Mouse (Mus musculus) olfactory bulb, adult 2 months (tissue): ENCODE results near the gene Btf3l4. TPM values are rescaled to one million over a fixed set of nuclear protein-coding genes. Genes with fewer than 3 reads are reported as not detected.

Experiments used
- H3K27ac ChIP-seq: fragments of 200-500 bp; 2 replicates; pipeline ENCODE4 v1.5.1; 2012; ENCODE audit warnings: low read depth, low read length; ENCODE audit not compliant: insufficient read depth
- H3K4me1 ChIP-seq: fragments of 200-500 bp; 2 replicates; pipeline ENCODE4 v1.6.1; 2012; ENCODE audit warnings: low read length; ENCODE audit not compliant: control insufficient read depth, insufficient read depth
- H3K4me3 ChIP-seq: fragments of 200-500 bp; 2 replicates; pipeline ENCODE4 v1.5.1; 2012; ENCODE audit warnings: mild to moderate bottlenecking, low read depth, low read length, moderate library complexity; ENCODE audit not compliant: insufficient read depth
- CTCF ChIP-seq: fragments of 200-500 bp; IDR thresholded peaks from 2 replicates; pipeline ENCODE4 v1.5.1; 2012; ENCODE audit warnings: low read depth, mild to moderate bottlenecking, low read length, moderate library complexity; ENCODE audit not compliant: insufficient read depth
- POLR2A ChIP-seq: fragments of 200-500 bp; IDR thresholded peaks from 2 replicates; pipeline ENCODE4 v1.6.1; 2012; ENCODE audit warnings: mild to moderate bottlenecking, low read depth, low read length, moderate library complexity; ENCODE audit not compliant: insufficient read depth
- WGBS: fragments of 180-500 bp; shearing (Covaris S2); methylation state at CpG from one replicate; pipeline ENCODE4 v1.1.7; 2018; 5-methylcytosine and 5-hydroxymethylcytosine counted together
- polyA plus RNA-seq: library from polyadenylated mRNA; stranded (reverse); fragments of >200 nt; gene quantifications from 2 replicates; pipeline ENCODE4 v1.2.4, GENCODE M21; 2012; ENCODE audit warnings: low replicate concordance; ENCODE audit not compliant: missing spikeins, insufficient read depth, insufficient read length

Btf3l4 gene
- polyA plus RNA-seq, 1 experiment: not detected

- WGBS: 90% methylated on average over 5 of the region's 5 CpGs
- H3K4me1 ChIP-seq: peaks cover 4% of the 10 kb centered on the region; the same call in 1 of the 2 replicates
- no peak overlapping the region for H3K27ac ChIP-seq
- no peak overlapping the region for H3K4me3 ChIP-seq
- TF ChIP-seq POLR2A (no peak), CTCF (no peak)
Measured at GRCm38 (mm10) chr4:108845824-108846569, 12.6 kb upstream of the Btf3l4 start.

DNA sequence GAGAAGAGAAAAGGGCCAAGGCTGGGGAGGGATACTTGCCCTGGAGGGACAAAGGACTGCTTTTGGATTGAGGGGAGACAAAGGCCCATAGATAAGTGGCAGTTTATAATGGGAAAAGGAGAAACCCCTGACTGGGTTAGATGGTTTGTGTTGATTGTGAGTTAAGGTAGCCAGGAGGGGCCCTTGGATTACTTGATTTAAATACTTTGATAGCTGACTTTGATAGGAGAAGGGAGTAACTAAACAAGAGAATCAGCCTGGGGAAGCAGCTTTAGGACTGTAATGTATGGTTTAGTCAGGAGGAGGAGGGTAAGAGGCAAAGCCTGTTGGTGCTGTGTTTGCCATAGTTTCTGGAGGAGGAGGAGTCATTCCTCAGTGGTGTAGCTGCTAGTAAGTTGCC lies 9.9 kb upstream of the Btf3l4 start:
- H3K4me1 ChIP-seq: 0 out of 2 replicates have a peak, but pooled peaks cover under 1% of the 10 kb centered on the region
- H3K4me3 ChIP-seq: no peak overlapping the region
- TF ChIP-seq POLR2A (no peak), CTCF (no peak)
- H3K27ac ChIP-seq: no peak overlapping the region

DNA sequence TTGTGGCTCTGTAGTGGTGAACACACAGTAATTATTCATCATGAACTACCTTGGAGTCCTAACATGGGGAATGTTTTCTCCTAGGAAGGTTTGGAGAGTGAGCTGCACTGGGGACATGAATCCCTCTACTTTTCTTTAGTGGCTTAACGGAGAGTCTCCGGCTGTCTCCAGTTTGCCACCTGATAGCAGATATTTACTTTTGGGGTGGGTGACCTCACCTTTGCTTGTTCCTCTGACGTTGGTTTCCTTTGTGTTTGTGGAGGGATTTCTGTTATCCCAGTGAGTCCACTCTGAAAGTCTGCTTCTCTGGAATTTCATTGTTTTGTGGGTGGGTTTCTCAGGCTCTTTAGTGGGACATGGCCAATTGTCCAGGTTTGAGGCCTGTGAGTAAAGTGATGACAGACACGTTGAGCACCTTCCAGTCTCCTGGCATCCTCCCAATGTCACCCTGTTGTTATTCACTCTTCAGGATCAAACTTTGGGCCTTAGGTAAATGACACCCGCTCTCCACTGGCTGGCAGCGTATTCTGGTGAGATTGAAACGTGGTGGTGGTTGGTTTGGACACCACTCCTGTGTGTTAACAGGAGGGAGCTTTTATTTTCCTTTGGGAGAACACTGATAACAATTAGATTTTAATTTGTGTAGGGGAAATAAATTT lies 8.6 kb upstream of the Btf3l4 start:
- TF ChIP-seq CTCF (no peak), POLR2A (no peak)
- no peaks in the 10 kb centered on the region for H3K4me1 ChIP-seq
- H3K27ac ChIP-seq: no peak overlapping the region
- no peak overlapping the region for H3K4me3 ChIP-seq
- WGBS: 91% methylated on average over 7 of the region's 7 CpGs

GRCm38 (mm10) chr4:108838031-108838430 lies 4.6 kb upstream of the Btf3l4 start:
- no peak for TF ChIP-seq CTCF
- no peak for TF ChIP-seq POLR2A
- H3K27ac ChIP-seq: no peak overlapping the region
- WGBS: 63% methylated on average over 4 of the region's 4 CpGs

GRCm38 (mm10) chr4:108835496-108835895 lies 2.1 kb upstream of the Btf3l4 start:
- WGBS: 60% methylated on average over 3 of the region's 3 CpGs
- H3K4me1 ChIP-seq: peaks cover 7% of the 10 kb centered on the region
- peak overlapping the region; percentile 12 for H3K4me3 ChIP-seq
- TF ChIP-seq CTCF: no peak
- no peak for TF ChIP-seq POLR2A
- H3K27ac ChIP-seq: no peak overlapping the region

More at GRCm38 (mm10) chr4:108838031-108838430, 4.6 kb upstream of the Btf3l4 start:
- H3K4me3 ChIP-seq: no peak overlapping the region
- H3K4me1 ChIP-seq: peaks cover 7% of the 10 kb centered on the region

GRCm38 (mm10) chr4:108834971-108835311 lies 1.5 kb upstream of the Btf3l4 start:
- H3K4me3 ChIP-seq: peak overlapping the region; percentile 100
- WGBS: 1% methylated on average over 15 of the region's 15 CpGs
- H3K4me1 ChIP-seq: peaks cover 10% of the 10 kb centered on the region
- TF ChIP-seq CTCF (no peak), POLR2A (no peak)
- H3K27ac ChIP-seq: peak overlapping the region; percentile 66

GRCm38 (mm10) chr4:108834115-108834970 lies 929 bp upstream of the Btf3l4 start, which contains the start of gene Txndc12:
Gene Txndc12, plus strand, starts transcription at chr4:108834601.
- 0 out of 2 replicates have a peak, but pooled peaks have one; percentile 23 for TF ChIP-seq POLR2A
- no peak for TF ChIP-seq CTCF
- Histone ChIP-seq H3K27ac (peak within 1 kb of the TSS; percentile 99), H3K4me3 (peak within 1 kb of the TSS; percentile 100), H3K4me1 (peaks cover 10% of the 10 kb centered on the region)
- under 1% methylated on average over 34 of the region's 34 CpGs for WGBS

- under 1% methylated on average over 6 of the region's 6 CpGs for WGBS
- TF ChIP-seq POLR2A (no peak), CTCF (no peak)
- H3K27ac ChIP-seq: peak overlapping the region; percentile 95
- H3K4me3 ChIP-seq: peak overlapping the region; percentile 100
- H3K4me1 ChIP-seq: peaks cover 10% of the 10 kb centered on the region
Measured at GRCm38 (mm10) chr4:108833828-108834114, 357 bp upstream of the Btf3l4 start.
